Mouse (Mus musculus): Measurements from ENCODE around the gene Fam163a.
"Not testable (repeated sequence)": the region's sequence is repeated elsewhere in the genome, so short reads cannot be mapped to it uniquely, and the experiment has no call there.

Gene Fam163a

GRCm38 (mm10) chr1:156204656-156205131 is at the start of gene Fam163a:
Gene Fam163a (minus strand): TSS chr1:156205026.
- DNase-seq (ENCODE audit: low spot score) = no peak

- DNase-seq (ENCODE audit: low spot score) = not testable (repeated sequence)
Observed at GRCm38 (mm10) chr1:156251096-156251495, 46.3 kb upstream of the Fam163a start.

GRCm38 (mm10) chr1:156247893-156248292 is 43.1 kb upstream of the Fam163a start:
- no peak for DNase-seq (ENCODE audit: low spot score)

- peak; percentile 44 for DNase-seq (ENCODE audit: low spot score)
Observed at GRCm38 (mm10) chr1:156241713-156242348, 37.0 kb upstream of the Fam163a start.

GRCm38 (mm10) chr1:156241035-156241434 is 36.2 kb upstream of the Fam163a start:
- DNase-seq (ENCODE audit: low spot score) = no peak

- no peak for DNase-seq (ENCODE audit: low spot score)
Observed at GRCm38 (mm10) chr1:156231122-156231521, 26.3 kb upstream of the Fam163a start.

- no peak for DNase-seq (ENCODE audit: low spot score)
Observed at GRCm38 (mm10) chr1:156230339-156231089, 25.7 kb upstream of the Fam163a start.

- DNase-seq (ENCODE audit: low spot score) = peak; percentile 67
Observed at GRCm38 (mm10) chr1:156229448-156229847, 24.6 kb upstream of the Fam163a start.

- no peak for DNase-seq (ENCODE audit: low spot score)
Observed at GRCm38 (mm10) chr1:156228728-156229127, 23.9 kb upstream of the Fam163a start.

- DNase-seq (ENCODE audit: low spot score) = no peak
Observed at GRCm38 (mm10) chr1:156226903-156227302, 22.1 kb upstream of the Fam163a start.

GRCm38 (mm10) chr1:156222205-156223000 is 17.6 kb upstream of the Fam163a start:
- peak; percentile 88 for DNase-seq (ENCODE audit: low spot score)

GRCm38 (mm10) chr1:156221327-156221726 is 16.5 kb upstream of the Fam163a start:
- DNase-seq (ENCODE audit: low spot score) = peak; percentile 81

GRCm38 (mm10) chr1:156218573-156218972 is 13.7 kb upstream of the Fam163a start:
- no peak for DNase-seq (ENCODE audit: low spot score)

GRCm38 (mm10) chr1:156217941-156218340 is 13.1 kb upstream of the Fam163a start:
- no peak for DNase-seq (ENCODE audit: low spot score)

- peak; percentile 80 for DNase-seq (ENCODE audit: low spot score)
Observed at GRCm38 (mm10) chr1:156217393-156217792, 12.6 kb upstream of the Fam163a start.

GRCm38 (mm10) chr1:156216249-156216648 is 11.4 kb upstream of the Fam163a start:
- peak; percentile 24 for DNase-seq (ENCODE audit: low spot score)

- DNase-seq (ENCODE audit: low spot score) = no peak
Observed at GRCm38 (mm10) chr1:156214651-156215050, 9.8 kb upstream of the Fam163a start.

GRCm38 (mm10) chr1:156212923-156213322 is 8.1 kb upstream of the Fam163a start:
- DNase-seq (ENCODE audit: low spot score) = no peak

GRCm38 (mm10) chr1:156211809-156212317 is 7.0 kb upstream of the Fam163a start:
- no peak for DNase-seq (ENCODE audit: low spot score)

- DNase-seq (ENCODE audit: low spot score) = no peak
Observed at GRCm38 (mm10) chr1:156205164-156205563, 338 bp upstream of the Fam163a start.

- no peak for DNase-seq (ENCODE audit: low spot score)
Observed at GRCm38 (mm10) chr1:156203961-156204655, 718 bp downstream of the Fam163a start.

- DNase-seq (ENCODE audit: low spot score) = no peak
Observed at GRCm38 (mm10) chr1:156202661-156203060, 2.2 kb downstream of the Fam163a start.
